Mouse (Mus musculus) spleen, adult 2 months (tissue): ENCODE measurements at regions not wholly inside any gene's neighbourhood (a gene's known extent, or its start where the extent isn't known, plus 50 kb on each side); places are given as distances from the start of the nearest gene placed in this dataset.

Source experiments
- DNase-seq, 2 experiments: peaks; one replicate each; pipeline versions ENCODE4 v3.0.0 to v3.0.0-alpha.2; 2012 to 2021; ENCODE audit warnings: low spot score in 2 of 2, low read depth in 1 of 2
- H3K27ac ChIP-seq: fragments of 200-500 bp; 2 replicates; pipeline ENCODE4 v1.5.1; 2012; ENCODE audit warnings: low read length, inconsistent platforms; ENCODE audit not compliant: insufficient read depth
- H3K27me3 ChIP-seq: fragments of 200-500 bp; 2 replicates; pipeline ENCODE4 v1.6.1; 2012; ENCODE audit warnings: mild to moderate bottlenecking, moderate library complexity, low read length, inconsistent platforms; ENCODE audit not compliant: control insufficient read depth, insufficient read depth
- H3K36me3 ChIP-seq: fragments of 200-500 bp; 2 replicates; pipeline ENCODE4 v1.6.1; 2012; ENCODE audit warnings: mild to moderate bottlenecking, low read length, inconsistent platforms; ENCODE audit not compliant: control insufficient read depth, insufficient read depth
- H3K4me1 ChIP-seq: fragments of 200-500 bp; 2 replicates; pipeline ENCODE4 v1.6.1; 2011; ENCODE audit warnings: inconsistent platforms; ENCODE audit not compliant: control insufficient read depth, insufficient read depth, insufficient read length
- H3K4me3 ChIP-seq: fragments of 200-500 bp; 2 replicates; pipeline ENCODE4 v1.5.1; 2011; ENCODE audit warnings: mild to moderate bottlenecking, inconsistent platforms; ENCODE audit not compliant: insufficient read depth, insufficient read length; ENCODE audit errors: extremely low read depth
- CTCF ChIP-seq: fragments of 200-500 bp; IDR thresholded peaks from 2 replicates; pipeline ENCODE4 v1.5.1; 2011; ENCODE audit warnings: mild to moderate bottlenecking, inconsistent platforms; ENCODE audit not compliant: insufficient read depth, insufficient read length, insufficient replicate concordance; ENCODE audit errors: extremely low read depth
- POLR2A ChIP-seq: fragments of 200-500 bp; IDR thresholded peaks from 2 replicates; pipeline ENCODE4 v1.6.1; 2011; ENCODE audit warnings: low read depth, low read length, inconsistent platforms
- WGBS: fragments of 180-500 bp; shearing (Covaris S2); methylation state at CpG from one replicate; pipeline ENCODE4 v1.1.7; 2018; 5-methylcytosine and 5-hydroxymethylcytosine counted together

- Histone ChIP-seq H3K4me1 (no peaks in the 10 kb centered on the region), H3K4me3 (no peak overlapping the region), H3K27ac (no peak overlapping the region), H3K27me3 (no peaks in the 10 kb centered on the region), H3K36me3 (no peaks in the 10 kb centered on the region)
- TF ChIP-seq POLR2A (no peak), CTCF (no peak)
- WGBS: 85% methylated on average over 8 of the region's 8 CpGs
- no peak for DNase-seq
Observed at GRCm38 (mm10) chr5:119136916-119137315, 533.6 kb upstream of the Tbx3 start.

GRCm38 (mm10) chr5:119137409-119137808 is 533.1 kb upstream of the Tbx3 start:
- TF ChIP-seq CTCF: no peak
- no peak for TF ChIP-seq POLR2A
- H3K4me3 ChIP-seq: no peak overlapping the region
- no peaks in the 10 kb centered on the region for H3K36me3 ChIP-seq
- H3K27ac ChIP-seq: no peak overlapping the region
- H3K27me3 ChIP-seq: no peaks in the 10 kb centered on the region
- H3K4me1 ChIP-seq: no peaks in the 10 kb centered on the region
- DNase-seq: no peak
- WGBS: 61% methylated on average over 13 of the region's 13 CpGs

GRCm38 (mm10) chr5:119137821-119138221 is 532.6 kb upstream of the Tbx3 start:
- WGBS: 65% methylated on average over 10 of the region's 10 CpGs
- no peaks in the 10 kb centered on the region for H3K27me3 ChIP-seq
- no peaks in the 10 kb centered on the region for H3K36me3 ChIP-seq
- no peak overlapping the region for H3K4me3 ChIP-seq
- H3K27ac ChIP-seq: no peak overlapping the region
- DNase-seq: no peak
- TF ChIP-seq POLR2A: no peak
- no peak for TF ChIP-seq CTCF
- no peaks in the 10 kb centered on the region for H3K4me1 ChIP-seq

- no peaks in the 10 kb centered on the region for H3K36me3 ChIP-seq
- no peak for DNase-seq
- H3K27ac ChIP-seq: no peak overlapping the region
- H3K4me1 ChIP-seq: no peaks in the 10 kb centered on the region
- no peak overlapping the region for H3K4me3 ChIP-seq
- TF ChIP-seq CTCF: no peak
- no peak for TF ChIP-seq POLR2A
- no peaks in the 10 kb centered on the region for H3K27me3 ChIP-seq
- 76% methylated on average over 14 of the region's 14 CpGs for WGBS
Observed at GRCm38 (mm10) chr5:119138293-119138692, 532.2 kb upstream of the Tbx3 start.

- Histone ChIP-seq H3K4me1 (no peaks in the 10 kb centered on the region), H3K36me3 (no peaks in the 10 kb centered on the region), H3K27ac (no peak overlapping the region), H3K27me3 (no peaks in the 10 kb centered on the region), H3K4me3 (no peak overlapping the region)
- 60% methylated on average over 7 of the region's 7 CpGs for whole genome bisulfite sequencing
- no peak for DNase-seq
- TF ChIP-seq CTCF (no peak), POLR2A (no peak)
Observed at GRCm38 (mm10) chr5:119139336-119139735, 531.1 kb upstream of the Tbx3 start.

GRCm38 (mm10) chr5:119139816-119140215 is 530.7 kb upstream of the Tbx3 start:
- H3K4me3 ChIP-seq: no peak overlapping the region
- no peak for TF ChIP-seq POLR2A
- TF ChIP-seq CTCF: no peak
- no peaks in the 10 kb centered on the region for H3K27me3 ChIP-seq
- H3K4me1 ChIP-seq: no peaks in the 10 kb centered on the region
- no peak for DNase-seq
- no peak overlapping the region for H3K27ac ChIP-seq
- H3K36me3 ChIP-seq: no peaks in the 10 kb centered on the region
- WGBS: 84% methylated on average over 6 of the region's 6 CpGs

GRCm38 (mm10) chr5:119143411-119143810 is 527.1 kb upstream of the Tbx3 start:
- no peak for DNase-seq
- Histone ChIP-seq H3K36me3 (no peaks in the 10 kb centered on the region), H3K4me1 (no peaks in the 10 kb centered on the region), H3K27me3 (no peaks in the 10 kb centered on the region), H3K27ac (no peak overlapping the region), H3K4me3 (no peak overlapping the region)
- TF ChIP-seq CTCF (no peak), POLR2A (no peak)
- 47% methylated on average over 8 of the region's 8 CpGs for WGBS
